Mouse (Mus musculus) cortical plate, adult 2 months (tissue): ENCODE data around the gene Dstn.

Experiments
- CTCF ChIP-seq: fragments of 200-500 bp; IDR thresholded peaks from 2 replicates; pipeline ENCODE4 v1.5.1; 2011; ENCODE audit warnings: mild to moderate bottlenecking, control low read depth, low read length; ENCODE audit not compliant: insufficient read depth; ENCODE audit errors: extremely low read depth
- POLR2A ChIP-seq: fragments of 200-500 bp; IDR thresholded peaks from 2 replicates; pipeline ENCODE4 v1.6.1; 2011; ENCODE audit warnings: mild to moderate bottlenecking, low read length, control low read depth; ENCODE audit not compliant: insufficient read depth; ENCODE audit errors: extremely low read depth

DNA sequence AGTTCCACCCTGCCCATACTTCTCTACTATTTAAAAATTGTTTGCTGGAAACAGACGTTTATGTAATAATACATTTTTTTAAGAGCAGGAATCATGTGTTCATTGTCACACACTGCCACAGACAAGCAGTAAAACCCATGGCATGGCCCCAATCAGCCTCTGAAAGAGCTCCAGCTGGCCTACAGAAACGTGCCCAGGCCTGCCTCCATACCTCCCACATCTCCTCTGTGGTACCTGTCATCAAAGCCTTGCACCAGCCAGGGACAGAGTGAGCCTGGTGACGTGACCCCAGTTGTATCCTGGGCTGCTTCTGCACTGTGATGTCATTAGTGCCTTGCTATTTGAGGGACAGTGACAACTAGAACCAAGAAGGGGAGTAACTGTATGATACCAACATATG lies 67.8 kb downstream of the Dstn start:
- TF ChIP-seq POLR2A, result no peak
- no peak for TF ChIP-seq CTCF
